Mouse (Mus musculus): ENCODE measurements at regions not wholly inside any gene's neighbourhood (a gene's known extent, or its start where the extent isn't known, plus 50 kb on each side); places are given as distances from the start of the nearest gene placed in this dataset.

DNA sequence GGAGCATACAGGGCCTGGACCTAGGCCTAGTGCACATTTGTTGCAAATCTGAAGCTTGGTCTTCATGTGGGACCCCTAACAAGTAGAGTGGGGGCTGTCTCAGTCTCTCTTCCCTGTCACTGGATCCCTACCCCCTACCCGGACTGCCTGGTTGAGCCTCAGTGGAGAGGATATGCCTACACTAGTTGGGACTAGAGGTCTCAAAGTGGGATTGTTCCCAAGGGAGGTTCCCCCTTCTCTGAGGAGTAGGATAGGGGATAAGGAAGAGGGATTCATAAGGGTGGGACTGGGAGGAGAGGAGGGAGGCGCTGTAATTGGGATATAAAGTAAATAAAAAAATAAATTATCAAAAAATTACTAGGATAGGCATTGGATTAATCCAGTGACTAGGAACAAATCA lies 464.0 kb upstream of the Map3k7 start:
- no peak for DNase-seq

GRCm38 (mm10) chr4:31500432-31500831 lies 463.5 kb upstream of the Map3k7 start:
- no peak for DNase-seq

DNA sequence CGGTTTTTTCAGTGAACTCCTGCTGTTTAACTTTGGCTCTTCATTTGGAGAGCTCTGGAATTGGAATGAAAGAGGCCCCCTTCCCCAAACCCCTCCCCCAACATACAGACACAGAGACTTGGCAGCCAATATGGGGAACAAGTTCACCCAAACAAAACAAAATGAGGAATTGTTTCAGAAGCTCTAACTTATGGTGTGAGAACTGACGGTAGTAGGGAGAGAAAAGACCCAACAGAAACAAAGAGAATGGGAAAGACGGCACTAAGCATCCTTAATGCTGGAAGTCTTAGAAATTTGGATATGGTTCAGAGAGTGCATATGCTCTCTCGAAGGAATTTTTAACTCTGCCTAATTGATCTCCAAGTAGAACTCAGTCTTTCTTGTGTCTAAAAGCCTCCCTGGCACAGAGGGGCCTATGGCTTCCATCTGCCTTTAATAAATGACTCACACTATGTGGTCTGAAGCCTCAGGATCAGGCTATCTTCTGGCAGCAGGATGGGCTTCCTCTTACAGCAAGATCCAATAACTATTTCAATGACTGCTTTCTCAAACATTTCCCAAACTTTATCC lies 438.2 kb upstream of the Map3k7 start:
- no peak for DNase-seq

- DNase-seq, result no peak
Observed at GRCm38 (mm10) chr4:31536811-31537210, 427.1 kb upstream of the Map3k7 start.

- DNase-seq, result no peak
Observed at GRCm38 (mm10) chr4:31553780-31554394, 410.0 kb upstream of the Map3k7 start.

GRCm38 (mm10) chr4:31555077-31555476 lies 408.8 kb upstream of the Map3k7 start:
- no peak for DNase-seq

DNA sequence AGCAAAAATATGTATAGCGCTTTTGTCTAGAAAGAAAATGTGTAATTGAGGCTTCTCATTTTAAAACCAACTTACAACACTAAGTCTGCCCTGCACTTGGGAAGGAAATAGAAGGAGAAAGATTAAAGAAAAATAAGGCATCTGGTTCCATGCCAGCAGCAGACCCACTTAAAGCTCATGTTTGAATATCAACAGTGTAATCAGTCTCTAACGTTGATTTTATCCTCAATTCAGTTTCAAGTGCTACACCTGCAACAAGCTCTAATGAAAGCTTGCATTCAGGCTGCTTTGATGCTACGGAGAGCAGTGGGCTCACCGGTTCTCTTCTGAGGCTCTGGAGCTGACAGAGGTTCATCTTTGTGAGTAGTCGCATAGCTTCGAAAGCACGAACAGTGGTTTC lies 406.6 kb upstream of the Map3k7 start:
- DNase-seq, result no peak

DNA sequence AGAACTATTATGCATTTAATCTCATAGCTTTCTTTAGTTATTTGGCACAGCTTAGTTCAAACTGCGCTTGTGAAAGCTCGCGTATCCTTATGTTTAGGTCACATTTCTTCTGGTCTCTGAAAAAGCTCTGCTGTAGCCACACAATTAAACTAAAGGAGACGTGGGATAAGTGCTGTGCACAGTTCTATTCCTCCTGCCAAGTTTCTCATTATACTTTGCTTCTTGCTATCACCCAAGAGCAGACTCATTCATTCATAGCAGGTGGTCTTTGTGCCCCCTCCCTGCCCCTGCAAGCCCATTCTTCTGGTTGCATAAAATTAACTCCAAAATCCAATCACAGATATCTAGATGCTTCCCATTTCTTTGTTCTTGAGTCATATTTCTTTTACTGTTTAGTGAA lies 403.6 kb upstream of the Map3k7 start:
- no peak for DNase-seq

GRCm38 (mm10) chr4:31561183-31561582 lies 402.7 kb upstream of the Map3k7 start:
- no peak for DNase-seq

GRCm38 (mm10) chr4:31561823-31562222 lies 402.1 kb upstream of the Map3k7 start:
- DNase-seq, result no peak

- no peak for DNase-seq
Observed at GRCm38 (mm10) chr4:31566158-31566557, 397.7 kb upstream of the Map3k7 start.

DNA sequence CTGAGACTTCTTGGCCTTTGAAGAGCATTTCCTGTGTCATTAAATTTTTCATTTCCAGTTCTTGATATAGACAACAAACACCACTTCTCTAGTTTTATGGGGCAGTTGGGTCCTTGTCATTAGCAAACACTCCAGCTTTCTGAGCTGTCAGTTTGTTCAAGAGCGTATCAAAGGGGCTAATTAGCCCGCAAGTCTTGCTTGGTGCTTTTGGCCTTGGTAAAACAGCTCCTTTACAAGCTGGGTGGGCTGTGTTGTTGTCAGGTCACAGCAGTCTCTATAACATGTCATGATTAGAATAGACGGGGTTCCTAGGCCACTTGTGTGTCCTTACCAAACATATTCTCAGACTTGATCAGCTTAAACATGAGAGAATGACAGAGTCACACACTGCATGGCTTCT lies 397.1 kb upstream of the Map3k7 start:
- DNase-seq, result no peak

GRCm38 (mm10) chr4:31569687-31570086 lies 394.2 kb upstream of the Map3k7 start:
- DNase-seq, result no peak

DNA sequence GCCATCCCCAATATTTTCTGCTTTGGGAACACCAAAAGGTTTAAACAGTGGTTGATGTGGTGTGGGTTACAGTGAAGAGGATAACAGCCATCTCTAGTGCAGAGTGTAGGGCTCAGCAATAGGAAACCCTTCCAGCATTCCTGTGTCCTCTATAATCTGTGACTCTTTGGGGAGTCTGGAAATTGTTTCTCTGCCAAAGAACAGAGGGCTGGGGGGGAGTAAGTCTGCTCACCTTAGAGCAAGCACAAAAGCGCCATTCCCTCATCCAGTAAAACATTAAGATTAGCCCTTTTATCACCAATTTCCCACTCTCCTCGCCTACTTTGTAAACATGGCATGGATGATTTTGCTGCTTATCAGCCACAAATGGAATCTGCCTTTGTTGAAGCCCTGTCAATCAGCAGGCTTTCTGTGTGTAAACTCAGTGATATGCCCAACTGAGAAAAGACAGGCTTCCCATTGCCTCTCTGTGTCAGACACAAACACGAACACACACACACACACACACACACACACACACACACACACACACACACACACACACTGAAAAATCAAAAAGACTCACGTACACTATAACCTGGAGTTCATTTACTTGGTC lies 386.8 kb upstream of the Map3k7 start:
- DNase-seq, result no peak

- no peak for DNase-seq
Observed at GRCm38 (mm10) chr4:31583495-31583894, 380.4 kb upstream of the Map3k7 start.

DNA sequence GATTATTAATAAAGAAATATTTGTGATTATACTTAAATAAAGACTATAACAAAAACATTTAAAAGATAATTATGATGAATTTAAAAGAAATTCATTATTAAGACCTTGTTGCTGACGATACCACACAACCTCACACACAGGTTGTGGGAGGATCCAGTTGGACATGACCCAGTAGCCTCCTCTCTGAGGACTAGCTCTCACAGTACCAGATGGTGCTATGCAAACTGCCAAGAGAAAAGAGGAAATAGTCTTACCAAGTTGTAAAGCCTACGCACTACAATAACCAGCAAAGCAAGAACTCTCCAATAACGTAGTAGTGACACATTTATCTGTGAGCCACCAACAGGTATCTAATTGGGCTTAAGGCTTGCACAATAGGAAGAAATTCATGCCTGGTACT lies 379.7 kb upstream of the Map3k7 start:
- no peak for DNase-seq

- no peak for DNase-seq
Observed at GRCm38 (mm10) chr4:31594089-31594488, 369.8 kb upstream of the Map3k7 start.

GRCm38 (mm10) chr4:31601536-31601935 lies 362.4 kb upstream of the Map3k7 start:
- no peak for DNase-seq

DNA sequence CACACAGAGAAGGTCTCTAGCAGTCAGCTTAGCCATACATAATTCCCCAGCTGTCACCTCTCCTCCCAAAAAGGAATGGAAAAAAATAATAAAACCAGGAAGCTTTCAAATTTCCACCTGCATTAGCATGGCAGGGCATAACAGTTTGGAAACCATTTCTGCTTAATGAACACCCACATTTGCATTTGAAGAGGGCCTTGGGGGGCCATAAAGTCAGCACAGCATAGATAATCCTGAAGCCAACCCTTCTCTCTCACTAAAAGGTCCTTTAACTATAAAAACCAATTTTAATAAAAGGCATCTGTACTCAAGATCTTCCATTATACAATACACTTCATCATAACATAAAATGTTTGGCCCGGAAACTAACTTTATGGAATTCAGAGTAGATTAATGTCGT lies 360.1 kb upstream of the Map3k7 start:
- no peak for DNase-seq

- no peak for DNase-seq
Observed at GRCm38 (mm10) chr4:31608811-31609210, 355.1 kb upstream of the Map3k7 start.

GRCm38 (mm10) chr4:31609559-31609958 lies 354.3 kb upstream of the Map3k7 start:
- no peak for DNase-seq

DNA sequence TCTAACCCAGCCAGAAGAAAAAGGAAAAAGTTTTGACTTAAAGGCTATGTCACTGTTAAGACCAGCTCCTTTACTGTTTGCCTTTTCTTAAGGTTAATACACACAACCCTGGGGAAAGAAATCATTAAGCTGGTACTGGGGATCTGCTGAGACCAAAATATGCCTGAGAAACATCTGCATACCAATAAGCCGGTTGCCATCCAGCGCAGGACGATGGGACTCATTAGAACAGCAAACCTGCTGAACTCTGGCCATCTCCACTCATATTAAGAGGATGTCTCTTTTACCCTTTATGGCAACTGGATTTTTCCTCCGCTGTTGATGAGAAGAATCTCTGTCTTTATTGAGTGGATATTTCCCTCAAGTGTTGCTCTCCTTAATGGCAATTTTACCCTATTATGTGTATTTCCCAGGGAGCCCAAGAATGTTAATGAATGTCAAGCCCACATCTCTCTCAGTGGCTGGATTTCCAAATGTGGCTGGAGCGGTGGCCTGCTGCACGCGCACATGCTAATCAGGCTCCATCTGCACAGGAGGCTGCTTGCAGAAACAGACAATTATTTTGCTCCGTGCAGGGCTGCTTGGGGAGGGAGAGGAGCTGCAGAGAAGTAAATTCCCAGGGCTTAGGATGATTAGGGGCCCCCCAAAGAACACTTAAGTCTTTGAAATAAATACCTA lies 351.6 kb upstream of the Map3k7 start:
- no peak for DNase-seq

GRCm38 (mm10) chr4:31612825-31613514 lies 350.9 kb upstream of the Map3k7 start:
- no peak for DNase-seq
